Mouse (Mus musculus): ENCODE results near the gene Zfp609. TPM values are rescaled to one million over a fixed set of nuclear protein-coding genes. Genes with fewer than 3 reads are reported as not detected.

The Zfp609 gene
- 1.7 and 1.8 TPM in 2 replicates for polyA plus RNA-seq (2015; fragmentation: Nextera tagmentation; extraction: Ambion mirVana)

- no peaks in the 10 kb centered on the region for H3K27me3 ChIP-seq
- DNase-seq (peak; percentile 85), ATAC-seq (ENCODE audit: low read depth) (peak; percentile 81)
- H3K4me2 ChIP-seq = peak within 1 kb of the TSS; percentile 90
- under 1% methylated on average over 57 of the region's 76 CpGs for WGBS (ENCODE audit: insufficient replicate concordance)
- peak within 1 kb of the TSS; percentile 89 for H3K4me3 ChIP-seq (replicated peaks)
- H3K27ac ChIP-seq = peak within 1 kb of the TSS; percentile 95
- peaks cover 80% of the 10 kb centered on the region for H3K4me1 ChIP-seq (replicated peaks)
- H3K9me3 ChIP-seq (replicated peaks) = no peaks in the 10 kb centered on the region
- H3K36me3 ChIP-seq = no peaks in the 10 kb centered on the region
- H3K9ac ChIP-seq = peak within 1 kb of the TSS; percentile 93
Observed at GRCm38 (mm10) chr9:65827344-65828015, at the start of gene Zfp609. TSS of gene Zfp609 (minus strand) at chr9:65827564.

- H3K4me3 ChIP-seq (replicated peaks) = no peak overlapping the region
- no peak overlapping the region for H3K27ac ChIP-seq
- H3K4me1 ChIP-seq (replicated peaks) = no peaks in the 10 kb centered on the region
- 45% methylated on average over 1 of the region's 1 CpGs for WGBS (ENCODE audit: insufficient replicate concordance)
- ATAC-seq (ENCODE audit: low read depth) = no peak
- H3K9me3 ChIP-seq (replicated peaks) = no peaks in the 10 kb centered on the region
- H3K36me3 ChIP-seq = peaks cover 44% of the 10 kb centered on the region
- no peak overlapping the region for H3K9ac ChIP-seq
- no peak overlapping the region for H3K4me2 ChIP-seq
- DNase-seq = no peak
- no peaks in the 10 kb centered on the region for H3K27me3 ChIP-seq
Observed at GRCm38 (mm10) chr9:65859656-65860055, 32.3 kb upstream of the Zfp609 start.

GRCm38 (mm10) chr9:65850203-65850602, 22.8 kb upstream of the Zfp609 start:
- Histone ChIP-seq H3K9me3 (replicated peaks) (no peaks in the 10 kb centered on the region), H3K27me3 (no peaks in the 10 kb centered on the region), H3K4me1 (replicated peaks) (peaks cover 15% of the 10 kb centered on the region), H3K27ac (no peak overlapping the region), H3K9ac (no peak overlapping the region), H3K4me3 (replicated peaks) (no peak overlapping the region), H3K36me3 (peaks cover 21% of the 10 kb centered on the region), H3K4me2 (no peak overlapping the region)
- DNase-seq (no peak), ATAC-seq (ENCODE audit: low read depth) (no peak)
- WGBS (ENCODE audit: insufficient replicate concordance) = 25% methylated on average over 1 of the region's 1 CpGs

DNA sequence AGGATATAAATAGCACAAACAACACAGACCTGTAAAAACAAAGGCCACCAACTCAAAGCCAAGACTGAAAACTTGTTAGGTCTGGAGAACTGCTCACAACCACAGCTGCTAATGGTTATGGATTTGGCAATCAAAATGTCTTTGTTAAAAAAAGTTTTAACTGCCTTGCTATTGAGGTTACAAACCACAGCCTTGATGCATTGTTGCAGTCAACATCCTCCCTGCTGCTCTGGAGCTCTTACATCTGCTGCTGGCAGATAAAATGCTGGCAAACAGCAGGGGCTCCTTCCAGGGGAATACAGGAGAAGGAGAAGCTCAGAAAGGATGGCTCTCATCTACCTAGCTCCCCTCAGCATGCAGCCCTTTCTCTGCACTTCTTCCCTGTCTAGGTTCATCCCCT, 20.8 kb upstream of the Zfp609 start:
- Histone ChIP-seq H3K36me3 (peaks cover 10% of the 10 kb centered on the region), H3K9ac (no peak overlapping the region), H3K9me3 (replicated peaks) (no peaks in the 10 kb centered on the region), H3K27me3 (no peaks in the 10 kb centered on the region), H3K4me2 (no peak overlapping the region), H3K27ac (no peak overlapping the region), H3K4me3 (replicated peaks) (no peak overlapping the region), H3K4me1 (replicated peaks) (peaks cover 15% of the 10 kb centered on the region)
- DNase-seq = no peak
- ATAC-seq (ENCODE audit: low read depth) = no peak

GRCm38 (mm10) chr9:65844421-65845165, 17.2 kb upstream of the Zfp609 start:
- peak overlapping the region; percentile 11; the same call in 1 of the 2 replicates for H3K27ac ChIP-seq
- H3K9ac ChIP-seq = no peak overlapping the region
- no peak for DNase-seq
- WGBS (ENCODE audit: insufficient replicate concordance) = 63% methylated on average over 7 of the region's 7 CpGs
- H3K4me2 ChIP-seq = no peak overlapping the region
- ATAC-seq (ENCODE audit: low read depth) = no peak
- no peaks in the 10 kb centered on the region for H3K27me3 ChIP-seq
- no peaks in the 10 kb centered on the region for H3K9me3 ChIP-seq (replicated peaks)
- no peaks in the 10 kb centered on the region; the same call in 1 of the 2 replicates for H3K36me3 ChIP-seq
- no peak overlapping the region for H3K4me3 ChIP-seq (replicated peaks)
- peaks cover 15% of the 10 kb centered on the region for H3K4me1 ChIP-seq (replicated peaks)

GRCm38 (mm10) chr9:65839841-65840240, 12.5 kb upstream of the Zfp609 start:
- Histone ChIP-seq H3K4me3 (replicated peaks) (no peak overlapping the region), H3K9ac (no peak overlapping the region)

GRCm38 (mm10) chr9:65836916-65837315, 9.6 kb upstream of the Zfp609 start:
- H3K9me3 ChIP-seq (replicated peaks) = no peaks in the 10 kb centered on the region
- H3K9ac ChIP-seq = no peak overlapping the region
- peaks cover 4% of the 10 kb centered on the region for H3K4me1 ChIP-seq (replicated peaks)
- no peaks in the 10 kb centered on the region for H3K27me3 ChIP-seq
- ATAC-seq (ENCODE audit: low read depth) = no peak
- peaks cover 5% of the 10 kb centered on the region for H3K36me3 ChIP-seq
- no peak overlapping the region for H3K4me2 ChIP-seq
- no peak overlapping the region for H3K4me3 ChIP-seq (replicated peaks)
- H3K27ac ChIP-seq = no peak overlapping the region
- DNase-seq = no peak

More at GRCm38 (mm10) chr9:65839841-65840240, 12.5 kb upstream of the Zfp609 start:
- Histone ChIP-seq H3K36me3 (peaks cover 5% of the 10 kb centered on the region), H3K27ac (no peak overlapping the region), H3K4me2 (no peak overlapping the region), H3K27me3 (no peaks in the 10 kb centered on the region), H3K9me3 (replicated peaks) (no peaks in the 10 kb centered on the region), H3K4me1 (replicated peaks) (no peaks in the 10 kb centered on the region; the same call in 1 of the 2 replicates)
- ATAC-seq (ENCODE audit: low read depth) (no peak), DNase-seq (no peak)
- 80% methylated on average over 1 of the region's 1 CpGs for WGBS (ENCODE audit: insufficient replicate concordance)

DNA sequence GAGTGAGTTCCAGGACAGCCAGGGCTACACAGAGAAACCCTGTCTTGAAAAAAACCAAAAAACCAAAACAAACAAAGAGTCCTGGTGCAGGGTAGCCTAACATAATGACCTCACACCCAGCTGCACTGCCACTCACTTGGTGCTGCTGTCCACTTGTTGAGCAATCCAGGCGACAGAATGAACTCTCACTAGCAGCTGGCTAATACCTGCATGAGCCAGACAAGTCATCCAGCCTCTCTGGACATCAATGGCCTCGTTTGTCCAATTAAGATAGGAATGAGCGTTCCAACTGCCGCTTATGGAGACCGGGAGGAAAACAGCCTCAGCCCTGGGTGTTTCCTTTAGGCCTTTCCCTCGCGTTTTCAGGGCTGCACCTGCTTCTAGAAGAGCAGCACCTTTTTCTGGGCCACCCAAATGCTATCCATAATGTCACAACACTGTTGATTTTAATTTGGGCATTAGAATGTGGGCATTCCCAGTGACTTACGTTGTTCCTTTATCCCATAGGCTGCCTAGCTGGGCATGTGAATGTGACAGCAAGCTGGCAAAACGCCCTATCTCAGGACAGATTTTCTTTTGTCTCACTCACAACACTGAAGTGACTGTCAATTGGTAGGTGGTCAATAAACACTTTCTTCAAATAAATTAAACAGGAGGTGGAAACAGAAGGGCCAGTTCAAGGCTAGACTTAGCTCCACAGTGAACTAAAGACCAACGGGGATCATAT, 7.4 kb upstream of the Zfp609 start:
- Histone ChIP-seq H3K27ac (no peak overlapping the region), H3K9me3 (replicated peaks) (no peaks in the 10 kb centered on the region), H3K9ac (no peak overlapping the region), H3K4me3 (replicated peaks) (no peak overlapping the region), H3K4me2 (no peak overlapping the region), H3K27me3 (no peaks in the 10 kb centered on the region), H3K4me1 (replicated peaks) (peaks cover 20% of the 10 kb centered on the region), H3K36me3 (peaks cover 5% of the 10 kb centered on the region)
- ATAC-seq (ENCODE audit: low read depth) (peak; percentile 43; the same call in 1 of the 2 replicates), DNase-seq (no peak)
- WGBS (ENCODE audit: insufficient replicate concordance) = 75% methylated on average over 10 of the region's 10 CpGs

DNA sequence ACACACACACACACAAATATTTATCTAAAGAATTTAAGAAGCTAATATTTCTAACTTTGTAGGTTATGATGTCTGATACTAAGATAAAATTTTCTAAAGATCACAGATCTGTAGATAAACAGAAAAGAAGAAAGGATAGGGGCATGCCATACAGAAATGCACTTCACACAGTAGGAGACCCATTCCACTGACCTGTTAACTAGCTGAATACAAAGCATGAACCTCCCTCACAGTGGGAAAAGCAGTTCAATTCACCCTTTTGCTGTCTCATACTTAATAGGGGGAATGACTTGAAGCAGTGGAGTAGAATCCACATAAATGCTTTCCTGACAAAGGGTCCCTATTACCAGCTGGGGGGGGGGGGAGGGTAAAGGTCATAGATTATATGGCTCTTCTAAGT, 6.3 kb upstream of the Zfp609 start:
- Histone ChIP-seq H3K27me3 (no peaks in the 10 kb centered on the region), H3K36me3 (peaks cover 4% of the 10 kb centered on the region), H3K4me3 (replicated peaks) (no peak overlapping the region), H3K4me1 (replicated peaks) (peaks cover 28% of the 10 kb centered on the region), H3K9me3 (replicated peaks) (no peaks in the 10 kb centered on the region), H3K27ac (no peak overlapping the region), H3K9ac (no peak overlapping the region), H3K4me2 (no peak overlapping the region)
- DNase-seq (no peak), ATAC-seq (ENCODE audit: low read depth) (no peak)

DNA sequence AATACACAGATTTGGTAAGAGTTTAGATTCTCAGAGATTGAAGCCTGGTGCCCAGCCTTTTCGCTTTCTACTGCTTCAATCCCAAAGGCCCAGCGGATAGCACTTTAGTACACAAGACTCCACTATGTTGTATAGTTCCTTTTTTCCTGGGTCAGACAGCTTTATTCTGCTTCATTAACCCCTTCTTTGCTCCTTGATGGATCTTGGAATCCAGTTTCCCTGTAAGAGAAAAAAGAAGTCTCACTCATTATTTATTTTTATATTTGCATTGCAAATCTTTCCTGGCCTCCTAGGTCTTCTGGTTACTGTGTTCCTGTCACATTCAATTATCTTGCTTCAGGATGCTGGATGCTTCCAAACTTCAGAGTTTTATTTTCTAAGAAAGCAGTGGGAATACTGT, 5.9 kb upstream of the Zfp609 start:
- peaks cover under 1% of the 10 kb centered on the region for H3K36me3 ChIP-seq
- WGBS (ENCODE audit: insufficient replicate concordance) = 90% methylated on average over 2 of the region's 2 CpGs
- H3K9me3 ChIP-seq (replicated peaks) = no peaks in the 10 kb centered on the region
- no peak overlapping the region for H3K4me3 ChIP-seq (replicated peaks)
- H3K27ac ChIP-seq = no peak overlapping the region
- no peak for DNase-seq
- H3K4me2 ChIP-seq = no peak overlapping the region
- peaks cover 33% of the 10 kb centered on the region for H3K4me1 ChIP-seq (replicated peaks)
- H3K9ac ChIP-seq = no peak overlapping the region
- no peaks in the 10 kb centered on the region for H3K27me3 ChIP-seq
- ATAC-seq (ENCODE audit: low read depth) = no peak

DNA sequence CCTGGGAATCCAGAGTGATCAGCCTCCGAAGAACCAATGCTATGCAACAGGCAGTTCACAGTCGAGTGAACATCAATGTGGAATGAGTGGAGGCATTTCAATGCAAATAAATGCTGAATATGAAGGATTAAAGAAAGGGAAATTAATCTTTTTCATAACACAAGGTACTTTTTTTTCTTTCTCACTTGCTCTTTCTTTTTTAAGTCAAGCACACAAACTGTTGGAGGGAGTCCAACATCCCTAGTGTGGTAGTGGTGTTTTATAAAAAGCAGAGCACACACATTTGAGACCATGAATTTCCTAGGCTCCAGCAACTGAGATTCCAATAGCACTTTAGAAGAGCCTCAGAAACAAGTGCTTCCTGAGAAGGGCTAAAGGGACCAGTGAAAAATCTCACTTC, 4.7 kb upstream of the Zfp609 start:
- no peak overlapping the region for H3K9ac ChIP-seq
- H3K9me3 ChIP-seq (replicated peaks) = no peaks in the 10 kb centered on the region
- no peak overlapping the region for H3K4me3 ChIP-seq (replicated peaks)
- no peaks in the 10 kb centered on the region for H3K36me3 ChIP-seq
- peaks cover 39% of the 10 kb centered on the region for H3K4me1 ChIP-seq (replicated peaks)
- H3K27me3 ChIP-seq = no peaks in the 10 kb centered on the region
- DNase-seq (no peak), ATAC-seq (ENCODE audit: low read depth) (no peak)
- H3K27ac ChIP-seq = no peak overlapping the region
- WGBS (ENCODE audit: insufficient replicate concordance) = 66% methylated on average over 2 of the region's 2 CpGs
- H3K4me2 ChIP-seq = no peak overlapping the region
